Mouse (Mus musculus): ENCODE results near the gene D1Ertd622e. TPM values are rescaled to one million over a fixed set of nuclear protein-coding genes. Genes with fewer than 3 reads are reported as not detected.
A peak's percentile ranks its signal among the peaks of the same experiment; 100 is the strongest.

Gene D1Ertd622e
- polyA plus RNA-seq, 1 experiment from 2014 or later, result 23.8 TPM

DNA sequence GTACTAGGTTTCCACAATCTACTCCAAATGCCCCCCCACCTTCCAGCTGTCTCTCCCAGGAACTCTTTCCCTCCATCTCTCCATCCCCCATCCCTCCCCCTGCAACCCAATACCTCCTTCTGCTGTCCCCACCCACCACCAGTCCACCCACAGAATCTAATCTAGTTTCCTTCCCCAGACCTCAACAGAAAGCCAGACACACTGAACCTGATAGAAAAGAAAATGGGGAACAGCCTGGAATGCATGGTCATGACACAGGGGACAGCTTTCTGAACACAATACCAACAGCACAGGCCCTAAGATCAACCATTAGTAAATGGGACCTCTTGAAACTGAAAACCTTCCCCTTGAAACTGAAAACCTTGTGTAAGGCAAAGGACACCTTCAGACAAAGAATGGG, 32.0 kb upstream of the D1Ertd622e start:
- ATAC-seq, result no peak
- H3K36me3 ChIP-seq (replicated peaks; ENCODE audit: insufficient read depth, low read length), result no peaks in the 10 kb centered on the region
- H3K9ac ChIP-seq (replicated peaks), result no peak overlapping the region

DNA sequence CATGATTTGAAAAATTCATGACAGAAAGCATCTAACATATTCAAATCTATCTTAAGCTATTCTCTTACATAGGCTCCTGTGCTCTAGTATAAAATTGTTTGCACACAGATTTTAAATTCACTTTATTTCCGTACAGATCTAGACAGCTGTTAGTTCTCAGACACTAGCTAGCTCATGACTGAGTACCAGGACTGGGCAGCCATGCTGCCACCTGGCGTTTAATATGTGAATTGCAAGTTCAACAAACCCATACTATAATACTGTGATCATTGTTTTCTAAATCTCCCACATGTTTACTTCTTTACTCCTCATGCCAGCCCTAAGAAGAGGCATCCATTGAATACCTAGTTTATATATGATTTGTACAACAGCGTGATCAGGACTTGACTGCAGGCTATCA, 26.9 kb upstream of the D1Ertd622e start:
- Histone ChIP-seq H3K4me1 (ENCODE audit: insufficient read depth) (no peaks in the 10 kb centered on the region), H3K4me2 (ENCODE audit: low read depth, low read length) (no peak overlapping the region), H3K9ac (replicated peaks) (no peak overlapping the region), H3K36me3 (replicated peaks; ENCODE audit: insufficient read depth, low read length) (no peaks in the 10 kb centered on the region), H3K27me3 (ENCODE audit: insufficient read depth, low read length) (no peaks in the 10 kb centered on the region), H3K27ac (ENCODE audit: low read depth) (no peak overlapping the region), H3K9me3 (ENCODE audit: low read length) (no peaks in the 10 kb centered on the region), H3K4me3 (ENCODE audit: low read depth, low read length) (no peak overlapping the region)
- WGBS (ENCODE audit: insufficient replicate concordance), result 8% methylated on average over 3 of the region's 3 CpGs
- DNase-seq (peak; percentile 48), ATAC-seq (0 out of 2 replicates have a peak, but pooled peaks have one; percentile 57)
- TF ChIP-seq EP300 (IDR thresholded peaks at IDR 0.05; ENCODE audit: low read depth) (no peak), CTCF (IDR thresholded peaks at IDR 0.05; ENCODE audit: low read depth) (peak; percentile 87)

More for the DNA sequence above, 32.0 kb upstream of the D1Ertd622e start:
- Histone ChIP-seq H3K27me3 (ENCODE audit: insufficient read depth, low read length) (no peaks in the 10 kb centered on the region), H3K9me3 (ENCODE audit: low read length) (no peaks in the 10 kb centered on the region), H3K4me3 (ENCODE audit: low read depth, low read length) (no peak overlapping the region), H3K4me2 (ENCODE audit: low read depth, low read length) (no peak overlapping the region), H3K4me1 (ENCODE audit: insufficient read depth) (no peaks in the 10 kb centered on the region), H3K27ac (ENCODE audit: low read depth) (no peak overlapping the region)
- TF ChIP-seq EP300 (IDR thresholded peaks at IDR 0.05; ENCODE audit: low read depth) (no peak), CTCF (IDR thresholded peaks at IDR 0.05; ENCODE audit: low read depth) (no peak)
- DNase-seq, result no peak

DNA sequence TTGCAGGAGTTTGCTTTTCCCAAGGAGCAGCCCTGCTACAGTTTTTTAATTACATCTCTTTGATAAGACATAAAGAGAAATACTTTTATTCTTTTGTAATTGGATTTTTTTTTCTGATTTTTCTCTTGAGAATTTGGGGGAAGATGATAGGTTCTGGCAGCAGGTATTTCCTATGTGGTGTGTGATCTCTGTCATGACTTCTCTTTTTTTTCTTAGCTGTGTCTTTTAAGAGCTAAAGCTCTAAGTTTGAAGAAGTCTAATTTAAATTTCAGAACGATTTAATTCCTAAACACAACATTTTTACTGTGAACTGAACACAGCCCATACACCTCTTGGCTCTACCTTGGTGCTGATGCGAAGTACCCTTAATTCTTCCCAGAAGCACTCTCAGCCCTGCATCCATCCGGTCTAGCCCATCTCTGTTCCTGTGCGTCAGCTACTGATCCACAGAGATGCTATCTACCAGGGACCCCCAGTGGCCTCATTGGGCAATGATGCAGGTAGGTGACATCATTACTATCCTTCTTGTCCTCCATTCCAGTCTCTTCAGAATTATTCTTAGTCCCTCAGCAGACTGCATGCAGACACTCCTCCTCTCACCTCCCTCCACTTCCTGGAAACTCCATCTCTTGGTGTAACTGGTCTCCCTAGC, 14.8 kb upstream of the D1Ertd622e start:
- 64% methylated on average over 4 of the region's 4 CpGs for WGBS (ENCODE audit: insufficient replicate concordance)
- Histone ChIP-seq H3K9ac (replicated peaks) (no peak overlapping the region), H3K36me3 (replicated peaks; ENCODE audit: insufficient read depth, low read length) (no peaks in the 10 kb centered on the region), H3K9me3 (ENCODE audit: low read length) (no peaks in the 10 kb centered on the region), H3K4me3 (ENCODE audit: low read depth, low read length) (no peak overlapping the region), H3K4me2 (ENCODE audit: low read depth, low read length) (no peak overlapping the region), H3K27ac (ENCODE audit: low read depth) (no peak overlapping the region), H3K4me1 (ENCODE audit: insufficient read depth) (peaks cover 5% of the 10 kb centered on the region; the same call in 1 of the 2 replicates), H3K27me3 (ENCODE audit: insufficient read depth, low read length) (no peaks in the 10 kb centered on the region)
- ATAC-seq (no peak), DNase-seq (no peak)
- TF ChIP-seq EP300 (IDR thresholded peaks at IDR 0.05; ENCODE audit: low read depth), result no peak
- TF ChIP-seq CTCF (IDR thresholded peaks at IDR 0.05; ENCODE audit: low read depth), result no peak

DNA sequence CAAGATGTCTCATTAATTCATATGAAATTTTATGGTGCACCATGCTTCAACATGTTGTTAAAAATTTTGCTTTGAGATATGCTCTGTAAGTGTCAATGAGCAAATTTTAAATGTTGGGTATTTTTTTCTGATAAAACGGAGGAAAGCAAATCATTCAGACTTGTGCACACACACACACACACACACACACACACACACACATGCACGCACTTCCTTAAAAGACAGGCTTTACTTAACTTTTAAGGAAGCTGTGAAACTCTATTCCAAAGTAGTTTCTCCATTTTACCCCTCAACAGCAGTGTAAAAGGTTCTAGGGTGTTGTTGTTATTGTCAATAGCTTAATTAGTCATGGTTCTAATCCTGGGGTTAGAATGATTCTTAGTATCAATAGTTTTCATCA, 14.2 kb upstream of the D1Ertd622e start:
- Histone ChIP-seq H3K27ac (ENCODE audit: low read depth) (no peak overlapping the region), H3K9me3 (ENCODE audit: low read length) (no peaks in the 10 kb centered on the region), H3K9ac (replicated peaks) (no peak overlapping the region), H3K4me3 (ENCODE audit: low read depth, low read length) (no peak overlapping the region), H3K4me2 (ENCODE audit: low read depth, low read length) (no peak overlapping the region), H3K27me3 (ENCODE audit: insufficient read depth, low read length) (no peaks in the 10 kb centered on the region), H3K4me1 (ENCODE audit: insufficient read depth) (peaks cover 5% of the 10 kb centered on the region; the same call in 1 of the 2 replicates), H3K36me3 (replicated peaks; ENCODE audit: insufficient read depth, low read length) (no peaks in the 10 kb centered on the region)
- ATAC-seq (no peak), DNase-seq (peak; percentile 33)
- TF ChIP-seq EP300 (IDR thresholded peaks at IDR 0.05; ENCODE audit: low read depth), result no peak
- no peak for TF ChIP-seq CTCF (IDR thresholded peaks at IDR 0.05; ENCODE audit: low read depth)
- 28% methylated on average over 2 of the region's 2 CpGs for WGBS (ENCODE audit: insufficient replicate concordance)

DNA sequence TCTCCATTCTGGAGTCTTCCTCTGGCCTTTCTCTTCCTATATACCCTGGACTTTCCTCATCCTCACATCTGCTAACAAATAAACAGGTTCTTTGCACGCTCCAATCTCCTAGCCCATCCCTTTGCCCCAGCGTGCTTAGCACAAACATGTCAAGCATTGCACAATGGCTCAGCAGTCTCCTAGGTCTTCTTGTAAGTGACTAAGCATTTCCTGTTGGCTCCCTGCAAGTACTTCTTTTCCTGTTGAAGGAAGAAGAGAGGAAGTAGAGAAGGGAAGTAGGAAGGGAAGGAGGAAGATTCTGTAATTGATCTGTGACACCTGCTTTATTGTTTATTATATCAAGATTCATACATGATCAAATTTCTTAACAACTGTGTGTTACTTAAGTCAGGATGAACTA, 11.0 kb upstream of the D1Ertd622e start:
- ATAC-seq (peak; percentile 62; the same call in 1 of the 2 replicates), DNase-seq (no peak)
- Histone ChIP-seq H3K4me2 (ENCODE audit: low read depth, low read length) (no peak overlapping the region), H3K4me1 (ENCODE audit: insufficient read depth) (peaks cover 5% of the 10 kb centered on the region; the same call in 1 of the 2 replicates), H3K9me3 (ENCODE audit: low read length) (no peaks in the 10 kb centered on the region), H3K27ac (ENCODE audit: low read depth) (no peak overlapping the region), H3K4me3 (ENCODE audit: low read depth, low read length) (no peak overlapping the region), H3K9ac (replicated peaks) (no peak overlapping the region), H3K36me3 (replicated peaks; ENCODE audit: insufficient read depth, low read length) (no peaks in the 10 kb centered on the region), H3K27me3 (ENCODE audit: insufficient read depth, low read length) (no peaks in the 10 kb centered on the region)
- no peak for TF ChIP-seq CTCF (IDR thresholded peaks at IDR 0.05; ENCODE audit: low read depth)
- TF ChIP-seq EP300 (IDR thresholded peaks at IDR 0.05; ENCODE audit: low read depth), result peak; percentile 30; the same call in 1 of the 2 replicates
- 12% methylated on average over 2 of the region's 2 CpGs for WGBS (ENCODE audit: insufficient replicate concordance)

DNA sequence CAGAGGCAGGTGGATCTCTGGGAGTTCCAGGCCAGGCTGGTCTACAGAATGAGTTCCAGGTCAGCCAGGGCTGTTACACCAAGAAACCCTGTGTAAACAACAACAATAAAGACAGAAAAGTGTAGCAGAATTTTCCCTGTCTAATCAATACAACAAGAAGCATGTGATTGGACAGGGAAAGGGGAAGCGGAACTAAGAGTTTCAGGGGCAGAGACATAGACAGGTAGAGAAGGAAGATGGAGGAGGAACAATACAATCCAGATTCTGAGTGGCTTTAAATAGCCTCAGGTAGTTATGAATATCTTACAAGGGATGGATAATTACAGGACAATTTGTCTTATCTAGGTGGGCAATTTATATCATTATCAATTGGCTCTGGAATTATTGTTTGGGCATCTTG, 5.4 kb upstream of the D1Ertd622e start:
- ATAC-seq, result no peak
- Histone ChIP-seq H3K27ac (ENCODE audit: low read depth) (no peak overlapping the region), H3K36me3 (replicated peaks; ENCODE audit: insufficient read depth, low read length) (no peaks in the 10 kb centered on the region), H3K4me2 (ENCODE audit: low read depth, low read length) (no peak overlapping the region), H3K4me1 (ENCODE audit: insufficient read depth) (peaks cover 5% of the 10 kb centered on the region), H3K9me3 (ENCODE audit: low read length) (no peaks in the 10 kb centered on the region), H3K27me3 (ENCODE audit: insufficient read depth, low read length) (no peaks in the 10 kb centered on the region), H3K9ac (replicated peaks) (no peak overlapping the region), H3K4me3 (ENCODE audit: low read depth, low read length) (no peak overlapping the region)
- DNase-seq, result no peak
- 83% methylated on average over 1 of the region's 1 CpGs for WGBS (ENCODE audit: insufficient replicate concordance)
- TF ChIP-seq CTCF (IDR thresholded peaks at IDR 0.05; ENCODE audit: low read depth) (no peak), EP300 (IDR thresholded peaks at IDR 0.05; ENCODE audit: low read depth) (no peak)

Measured in liver, postnatal 0 days (tissue).